Mouse (Mus musculus) cerebellum, adult 2 months (tissue): ENCODE data around the gene Ccnt1.
"Not testable (repeated sequence)": the region's sequence is repeated elsewhere in the genome, so short reads cannot be mapped to it uniquely, and the experiment has no call there.

ENCODE experiments used
- CTCF ChIP-seq: fragments of 200-500 bp; IDR thresholded peaks from 2 replicates; pipeline ENCODE4 v1.5.1; 2011; ENCODE audit warnings: low read depth, mild to moderate bottlenecking, control low read depth, low read length, moderate library complexity, borderline replicate concordance; ENCODE audit not compliant: insufficient read depth
- POLR2A ChIP-seq: fragments of 200-500 bp; IDR thresholded peaks from 2 replicates; pipeline ENCODE4 v1.6.1; 2011; ENCODE audit warnings: low read length, control low read depth, borderline replicate concordance; ENCODE audit not compliant: insufficient read depth

DNA sequence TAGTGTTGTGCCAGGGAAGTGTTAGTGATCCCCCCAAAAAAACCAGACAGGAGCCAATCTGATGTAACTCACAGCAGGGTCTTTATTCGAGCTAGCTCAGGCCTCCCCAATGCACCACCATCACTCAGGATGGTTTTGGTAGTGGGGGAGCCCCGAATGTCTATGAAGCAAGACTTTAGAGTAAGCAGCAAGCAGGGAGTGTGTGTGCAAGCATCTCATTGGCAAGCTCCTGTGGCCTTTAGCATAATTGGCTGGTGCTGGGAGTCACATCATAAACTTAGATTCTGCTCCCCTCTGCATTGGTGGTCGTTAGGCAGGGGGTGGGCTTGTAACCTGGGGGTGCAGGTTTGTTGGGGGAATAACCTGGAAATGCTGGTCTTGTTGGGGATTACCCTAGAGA lies 57.0 kb downstream of the Ccnt1 start:
- TF ChIP-seq POLR2A, CTCF: not testable (repeated sequence)
